Mouse (Mus musculus) midbrain, embryonic 16.5 days (tissue): ENCODE measurements around the gene Desi1. TPM values are rescaled to one million over a fixed set of nuclear protein-coding genes. Genes with fewer than 3 reads are reported as not detected.

Experiments used
- ATAC-seq: fragments of 200-750 bp; cut with Nextera tagmentation; 2 replicates; pipeline ENCODE4 v1.8.0; 2017; ENCODE audit warnings: moderate TSS enrichment
- H3K27ac ChIP-seq: fragments of 300-500 bp; sonication (generic); 2 replicates; pipeline ENCODE4 v1.5.1; 2014; ENCODE audit warnings: mild to moderate bottlenecking, low read length, mixed read lengths
- H3K27me3 ChIP-seq: fragments of 300-500 bp; sonication (generic); 2 replicates; pipeline ENCODE4 v1.6.1; 2014; ENCODE audit warnings: low read depth, low read length, mixed read lengths; ENCODE audit not compliant: control insufficient read depth, insufficient read depth
- H3K36me3 ChIP-seq: fragments of 300-500 bp; sonication (generic); 2 replicates; pipeline ENCODE4 v1.6.1; 2014; ENCODE audit warnings: mild to moderate bottlenecking, low read length, moderate library complexity, mixed read lengths; ENCODE audit not compliant: control insufficient read depth, insufficient read depth
- H3K4me1 ChIP-seq: fragments of 300-500 bp; sonication (generic); 2 replicates; pipeline ENCODE4 v1.6.1; 2014; ENCODE audit warnings: mild to moderate bottlenecking, low read length, mixed read lengths; ENCODE audit not compliant: control insufficient read depth, insufficient read depth
- H3K4me2 ChIP-seq: fragments of 300-500 bp; sonication (generic); 2 replicates; pipeline ENCODE4 v1.6.1; 2014; ENCODE audit warnings: mild to moderate bottlenecking, low read length, mixed read lengths
- H3K4me3 ChIP-seq: fragments of 300-500 bp; sonication (generic); 2 replicates; pipeline ENCODE4 v1.5.1; 2014; ENCODE audit warnings: low read depth, mild to moderate bottlenecking, low read length, moderate library complexity, mixed read lengths
- H3K9ac ChIP-seq: fragments of 300-500 bp; sonication (generic); 2 replicates; pipeline ENCODE4 v1.6.1; 2014; ENCODE audit warnings: low read depth, low read length, mixed read lengths
- H3K9me3 ChIP-seq: fragments of 300-500 bp; sonication (generic); replicated peaks from 2 replicates; pipeline ENCODE4 v1.6.1; 2014; ENCODE audit warnings: mild to moderate bottlenecking, low read length, mixed read lengths; ENCODE audit not compliant: control insufficient read depth, poor library complexity, severe bottlenecking
- WGBS: fragments of 180-500 bp; shearing (Covaris S2); extraction: QIAGEN DNeasy Blood & Tissue Kit; methylation state at CpG from one replicate; pipeline ENCODE4 v1.1.7; 2014; 5-methylcytosine and 5-hydroxymethylcytosine counted together
- polyA plus RNA-seq: library from polyadenylated mRNA; unstranded; fragments of >200 nt; fragmentation: Nextera tagmentation; extraction: Ambion mirVana; gene quantifications from 2 replicates; pipeline ENCODE4 v1.2.1, GENCODE M21; 2015

Desi1 gene
- polyA plus RNA-seq, 1 experiment from 2014 or later, result 47.2 TPM

DNA sequence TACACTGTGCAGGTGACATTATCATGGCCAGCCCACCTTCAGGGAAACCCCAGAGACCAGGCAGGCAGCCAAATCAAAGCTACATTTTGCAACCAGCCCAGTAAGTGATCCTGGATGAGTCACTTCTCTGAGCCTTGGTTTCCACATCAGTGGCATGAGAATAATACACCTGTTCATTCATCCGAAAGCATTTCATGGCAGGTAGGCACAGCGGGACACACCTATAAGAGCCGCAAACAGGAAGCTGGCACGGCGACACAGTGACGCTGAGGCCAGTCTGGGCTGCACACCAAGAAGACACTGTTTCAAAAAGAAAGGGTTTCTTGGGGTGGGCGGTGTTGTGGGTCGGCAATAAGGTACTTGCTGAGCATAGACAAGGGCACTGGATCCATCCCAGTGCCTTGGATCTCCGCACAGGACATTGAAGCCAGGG, 79.5 kb downstream of the Desi1 start:
- Histone ChIP-seq H3K9me3 (no peaks in the 10 kb centered on the region), H3K27ac (no peak overlapping the region), H3K4me2 (no peak overlapping the region), H3K4me3 (no peak overlapping the region), H3K27me3 (no peaks in the 10 kb centered on the region), H3K36me3 (peaks cover 25% of the 10 kb centered on the region), H3K9ac (no peak overlapping the region), H3K4me1 (0 out of 2 replicates have a peak, but pooled peaks cover 3% of the 10 kb centered on the region)
- ATAC-seq, result no peak
- WGBS, result 93% methylated on average over 9 of the region's 9 CpGs

DNA sequence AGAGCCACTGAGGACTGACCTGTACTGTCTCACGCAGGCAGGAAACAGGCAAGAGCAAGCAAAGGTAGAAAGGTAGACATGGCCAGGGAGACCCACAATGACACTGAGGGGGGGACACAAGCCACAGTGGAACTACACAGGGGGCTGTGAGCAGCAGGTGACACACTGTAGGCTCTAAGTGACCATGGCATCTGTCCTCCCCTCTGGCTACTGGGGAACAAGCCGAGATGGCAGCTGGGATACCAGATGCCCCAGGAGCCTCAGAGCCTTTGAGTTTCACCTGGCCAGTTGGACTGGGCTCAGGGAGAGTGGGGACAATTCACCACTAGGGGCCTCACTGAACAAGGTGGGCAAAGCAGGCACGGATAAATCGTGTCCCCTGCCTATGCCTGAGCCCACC, 81.4 kb downstream of the Desi1 start:
- Histone ChIP-seq H3K4me1 (no peaks in the 10 kb centered on the region), H3K9me3 (no peaks in the 10 kb centered on the region), H3K27me3 (no peaks in the 10 kb centered on the region), H3K9ac (no peak overlapping the region), H3K36me3 (peaks cover 29% of the 10 kb centered on the region), H3K4me2 (no peak overlapping the region), H3K27ac (no peak overlapping the region), H3K4me3 (no peak overlapping the region)
- ATAC-seq, result no peak
- 89% methylated on average over 4 of the region's 4 CpGs for WGBS

DNA sequence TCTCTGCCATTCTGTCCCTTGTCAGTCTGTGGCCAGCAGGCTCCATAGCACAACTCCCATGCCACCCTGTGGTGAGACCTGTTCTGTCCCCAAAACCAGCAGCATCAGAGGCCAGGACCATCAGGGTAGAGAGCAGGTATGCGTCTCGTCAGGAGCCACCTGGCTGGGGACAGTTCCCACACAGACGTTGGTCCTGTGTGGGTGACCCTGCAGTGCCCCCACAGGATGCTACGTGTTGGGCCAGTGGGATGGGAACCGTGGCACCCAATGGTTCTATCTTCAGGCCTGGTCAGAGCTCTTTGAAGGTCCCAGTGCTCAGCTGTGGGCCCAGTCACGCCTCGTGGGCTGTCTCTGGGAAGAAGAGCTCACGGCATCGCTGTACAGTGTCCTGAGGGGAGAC, 82.5 kb downstream of the Desi1 start:
- H3K9me3 ChIP-seq, result no peaks in the 10 kb centered on the region
- H3K36me3 ChIP-seq, result peaks cover 40% of the 10 kb centered on the region
- H3K27ac ChIP-seq, result no peak overlapping the region
- H3K4me2 ChIP-seq, result no peak overlapping the region
- H3K9ac ChIP-seq, result no peak overlapping the region
- 92% methylated on average over 9 of the region's 9 CpGs for WGBS
- no peaks in the 10 kb centered on the region for H3K27me3 ChIP-seq
- H3K4me3 ChIP-seq, result no peak overlapping the region
- ATAC-seq, result no peak
- no peaks in the 10 kb centered on the region for H3K4me1 ChIP-seq

DNA sequence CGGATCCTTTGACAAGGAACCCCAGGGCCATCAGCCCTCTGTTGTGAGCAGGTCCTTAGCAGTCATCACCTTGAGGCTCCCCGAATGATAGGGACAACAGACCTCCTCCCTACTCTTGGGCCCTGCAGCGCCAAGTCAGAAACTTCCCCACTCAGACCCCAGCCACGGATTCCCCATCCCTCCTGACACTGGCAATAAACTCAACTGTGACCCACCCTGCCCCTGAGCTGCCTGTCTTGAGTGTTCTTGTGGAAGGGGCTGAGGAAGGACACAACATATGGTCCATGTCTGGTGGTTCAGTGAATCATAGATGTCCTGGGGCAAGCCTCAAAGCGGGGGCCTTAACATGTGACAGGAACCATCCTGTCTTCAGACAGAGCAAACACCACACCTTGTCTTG, 82.9 kb downstream of the Desi1 start:
- no peak overlapping the region for H3K4me3 ChIP-seq
- H3K36me3 ChIP-seq, result peaks cover 39% of the 10 kb centered on the region
- no peak overlapping the region for H3K9ac ChIP-seq
- no peak overlapping the region for H3K27ac ChIP-seq
- H3K4me1 ChIP-seq, result no peaks in the 10 kb centered on the region
- ATAC-seq, result no peak
- H3K9me3 ChIP-seq, result no peaks in the 10 kb centered on the region
- no peak overlapping the region for H3K4me2 ChIP-seq
- 92% methylated on average over 5 of the region's 5 CpGs for WGBS
- no peaks in the 10 kb centered on the region for H3K27me3 ChIP-seq

DNA sequence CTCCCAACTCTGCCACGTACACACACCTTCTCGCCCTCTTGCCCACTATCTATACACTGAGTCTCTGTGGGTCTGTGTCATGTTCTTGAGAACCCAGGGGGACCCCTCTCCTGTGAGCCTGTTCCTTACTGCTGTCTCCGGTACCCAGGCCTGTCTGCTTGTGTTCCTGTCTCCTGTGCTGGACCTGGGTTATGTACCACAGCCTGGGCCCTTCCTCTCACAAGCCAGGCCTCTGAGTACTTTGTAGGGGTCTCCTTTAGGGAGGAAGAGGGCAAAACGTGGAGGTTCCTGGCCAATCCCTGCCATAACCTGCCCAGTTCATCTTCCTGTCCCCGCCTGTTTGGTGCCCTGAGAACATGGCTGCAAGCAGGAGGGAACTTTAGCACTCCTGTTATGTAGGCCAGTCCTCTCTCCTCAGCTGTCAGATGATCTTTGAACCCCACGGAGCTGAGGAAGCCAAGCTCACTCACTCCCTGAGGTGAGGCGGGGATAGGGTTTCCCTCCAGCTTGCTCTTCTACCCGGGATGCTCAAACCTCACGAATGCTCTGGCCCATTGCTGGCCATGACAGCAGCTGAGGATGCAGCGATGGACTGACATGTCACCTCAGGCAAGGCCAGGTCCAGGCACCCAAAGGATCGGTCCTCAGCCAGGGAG, 84.1 kb downstream of the Desi1 start:
- 77% methylated on average over 11 of the region's 11 CpGs for WGBS
- no peak overlapping the region for H3K9ac ChIP-seq
- no peaks in the 10 kb centered on the region for H3K27me3 ChIP-seq
- no peak overlapping the region for H3K4me3 ChIP-seq
- H3K36me3 ChIP-seq, result peaks cover 30% of the 10 kb centered on the region
- no peak overlapping the region for H3K27ac ChIP-seq
- ATAC-seq, result no peak
- H3K4me2 ChIP-seq, result no peak overlapping the region
- H3K9me3 ChIP-seq, result no peaks in the 10 kb centered on the region
- H3K4me1 ChIP-seq, result no peaks in the 10 kb centered on the region

DNA sequence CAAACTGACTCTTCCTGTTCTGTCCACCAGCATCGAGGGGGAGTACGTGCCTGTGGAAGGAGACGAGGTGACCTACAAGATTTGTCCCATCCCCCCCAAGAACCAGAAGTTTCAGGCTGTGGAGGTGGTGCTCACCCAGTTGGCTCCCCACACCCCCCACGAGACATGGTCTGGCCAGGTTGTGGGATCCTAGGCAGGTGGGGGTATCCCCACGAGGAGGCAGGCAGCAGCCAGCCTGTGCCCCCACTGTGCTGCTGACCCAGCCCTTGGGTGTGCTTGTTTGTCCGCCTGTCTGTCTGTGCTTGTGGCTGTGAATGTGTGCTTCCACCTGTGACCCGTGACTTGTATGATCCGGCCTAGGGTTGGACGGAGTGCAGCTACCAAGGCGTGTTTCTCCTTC, 84.6 kb downstream of the Desi1 start:
- 89% methylated on average over 10 of the region's 10 CpGs for WGBS
- H3K27ac ChIP-seq, result no peak overlapping the region
- no peak overlapping the region for H3K4me3 ChIP-seq
- ATAC-seq, result no peak
- H3K4me1 ChIP-seq, result no peaks in the 10 kb centered on the region
- no peak overlapping the region for H3K9ac ChIP-seq
- peaks cover 24% of the 10 kb centered on the region for H3K36me3 ChIP-seq
- H3K9me3 ChIP-seq, result no peaks in the 10 kb centered on the region
- no peak overlapping the region for H3K4me2 ChIP-seq
- no peaks in the 10 kb centered on the region for H3K27me3 ChIP-seq

DNA sequence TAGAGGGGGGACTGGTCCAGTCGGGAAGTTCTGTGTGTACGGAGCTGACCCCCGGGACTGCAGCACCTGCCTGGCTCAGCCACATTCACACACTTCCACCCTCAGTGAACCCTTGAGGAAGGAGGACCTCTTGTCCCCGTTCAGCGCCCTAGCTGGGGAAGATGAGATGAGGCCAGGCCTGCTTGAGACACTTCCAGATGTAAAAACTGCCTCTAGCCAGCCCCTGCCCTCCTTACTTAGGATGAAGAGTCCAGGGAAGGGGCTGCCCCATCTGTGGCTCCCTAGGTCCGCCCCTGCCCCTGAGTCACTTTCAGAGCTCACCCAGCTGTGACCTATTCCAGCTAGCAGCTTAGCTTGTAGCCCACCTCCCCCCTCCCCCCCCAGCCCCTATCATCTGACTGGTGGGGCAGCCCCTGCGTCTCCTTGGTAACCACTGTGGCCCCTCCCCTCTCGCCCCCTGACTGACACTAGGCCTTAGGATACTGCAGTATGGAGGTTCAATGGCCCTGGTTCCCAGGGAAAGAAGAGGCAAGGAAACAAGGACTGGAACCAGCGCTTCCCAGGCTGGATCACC, 90.4 kb downstream of the Desi1 start:
- Histone ChIP-seq H3K4me2 (no peak overlapping the region), H3K27me3 (no peaks in the 10 kb centered on the region), H3K9me3 (no peaks in the 10 kb centered on the region), H3K36me3 (peaks cover 17% of the 10 kb centered on the region), H3K4me3 (no peak overlapping the region), H3K27ac (no peak overlapping the region), H3K9ac (no peak overlapping the region), H3K4me1 (peaks cover 21% of the 10 kb centered on the region)
- 8% methylated on average over 9 of the region's 9 CpGs for WGBS
- ATAC-seq, result 0 out of 2 replicates have a peak, but pooled peaks have one; percentile 14

Other genes with a start within 250 kb of the Desi1 start
- 22.7 and 22.8 TPM in 2 replicates for gene Tef, start 231.4 kb downstream of the Desi1 start, polyA plus RNA-seq
- gene Tob2, start 175.1 kb downstream of the Desi1 start, polyA plus RNA-seq, result 15.6 and 17.1 TPM in 2 replicates
- 107 and 117 TPM in 2 replicates for gene Phf5a, start 162.0 kb downstream of the Desi1 start, polyA plus RNA-seq
- 252 and 272 TPM in 2 replicates for gene Aco2, start 161.6 kb downstream of the Desi1 start, polyA plus RNA-seq
- gene Polr3h, start 107.6 kb downstream of the Desi1 start, polyA plus RNA-seq, result 74.3 and 77.2 TPM in 2 replicates
- 241 and 293 TPM in 2 replicates for gene Csdc2, start 97.1 kb downstream of the Desi1 start, polyA plus RNA-seq
- 81.4 and 107 TPM in 2 replicates for gene Pmm1, start 72.9 kb downstream of the Desi1 start, polyA plus RNA-seq
- not detected in 2 replicates for gene 1700029P11Rik, start 53.3 kb downstream of the Desi1 start, polyA plus RNA-seq
- gene Xrcc6, start 46.0 kb downstream of the Desi1 start, polyA plus RNA-seq, result 36.5 and 37.3 TPM in 2 replicates
- gene Snu13, start 13.7 kb upstream of the Desi1 start, polyA plus RNA-seq, result 217 and 249 TPM in 2 replicates
- not detected in 2 replicates for gene 4930407I10Rik, start 25.3 kb upstream of the Desi1 start, polyA plus RNA-seq
- gene Mei1, start 36.1 kb upstream of the Desi1 start, polyA plus RNA-seq, result 0.05 TPM in 1 of 2 replicates, not detected in the other
- 10.5 and 11.3 TPM in 2 replicates for gene Ccdc134, start 94.1 kb upstream of the Desi1 start, polyA plus RNA-seq
- gene Srebf2, start 113.3 kb upstream of the Desi1 start, polyA plus RNA-seq, result 194 and 218 TPM in 2 replicates
- 0.77 and 1.0 TPM in 2 replicates for gene Shisa8, start 179.0 kb upstream of the Desi1 start, polyA plus RNA-seq
- 0.14 TPM in 1 of 2 replicates, not detected in the other for gene Tnfrsf13c, start 190.5 kb upstream of the Desi1 start, polyA plus RNA-seq
- gene Cenpm, start 210.9 kb upstream of the Desi1 start, polyA plus RNA-seq, result 12.7 and 13.9 TPM in 2 replicates
- 21.0 and 21.7 TPM in 2 replicates for gene 1500009C09Rik, start 218.5 kb upstream of the Desi1 start, polyA plus RNA-seq
- 406 and 437 TPM in 2 replicates for gene Sept3, start 241.0 kb upstream of the Desi1 start, polyA plus RNA-seq